Mouse (Mus musculus) heart, postnatal 0 days (tissue): ENCODE results near the gene Mrps34. TPM values are rescaled to one million over a fixed set of nuclear protein-coding genes. Genes with fewer than 3 reads are reported as not detected.
A peak's percentile ranks its signal among the peaks of the same experiment; 100 is the strongest.

Experiments used
- ATAC-seq: fragments of 200-750 bp; cut with Nextera tagmentation; 2 replicates; pipeline ENCODE4 v1.8.0; 2017; ENCODE audit warnings: low read depth, moderate number of reproducible peaks, moderate library complexity; ENCODE audit not compliant: insufficient read depth
- DNase-seq: peaks from one replicate; pipeline ENCODE4 v3.0.0-alpha.2; 2016; ENCODE audit warnings: low spot score
- H3K27ac ChIP-seq: fragments of 300-500 bp; sonication (generic); 2 replicates; pipeline ENCODE4 v1.5.1; 2014; ENCODE audit warnings: low read depth, mild to moderate bottlenecking
- H3K27me3 ChIP-seq: fragments of 300-500 bp; sonication (generic); 2 replicates; pipeline ENCODE4 v1.6.1; 2014; ENCODE audit warnings: low read length, mixed read lengths; ENCODE audit not compliant: control insufficient read depth, insufficient read depth
- H3K36me3 ChIP-seq: fragments of 300-500 bp; sonication (generic); replicated peaks from 2 replicates; pipeline ENCODE4 v1.6.1; 2014; ENCODE audit warnings: low read length, mixed read lengths; ENCODE audit not compliant: control insufficient read depth, insufficient read depth
- H3K4me1 ChIP-seq: fragments of 300-500 bp; sonication (generic); 2 replicates; pipeline ENCODE4 v1.6.1; 2014; ENCODE audit warnings: antibody characterized with exemption; ENCODE audit not compliant: control insufficient read depth, insufficient read depth
- H3K4me2 ChIP-seq: fragments of 300-500 bp; sonication (generic); 2 replicates; pipeline ENCODE4 v1.6.1; 2014; ENCODE audit warnings: low read depth, mild to moderate bottlenecking, low read length, moderate library complexity
- H3K4me3 ChIP-seq: fragments of 300-500 bp; sonication (generic); 2 replicates; pipeline ENCODE4 v1.5.1; 2014; ENCODE audit warnings: low read depth, low read length
- H3K9ac ChIP-seq: fragments of 300-500 bp; sonication (generic); replicated peaks from 2 replicates; pipeline ENCODE4 v1.6.1; 2014; ENCODE audit warnings: low read depth, low read length, mixed read lengths
- H3K9me3 ChIP-seq: fragments of 300-500 bp; sonication (generic); replicated peaks from 2 replicates; pipeline ENCODE4 v1.6.1; 2016; ENCODE audit warnings: low read length; ENCODE audit not compliant: control insufficient read depth
- CTCF ChIP-seq: IDR thresholded peaks from 2 replicates; pipeline ENCODE4 v1.5.1; 2016; ENCODE audit warnings: antibody characterized with exemption, control low read depth, low read depth
- EP300 ChIP-seq: IDR thresholded peaks from 2 replicates; pipeline ENCODE4 v1.6.1; 2016; ENCODE audit warnings: antibody characterized with exemption, low read depth
- WGBS: fragments of 180-500 bp; shearing (Covaris S2); extraction: QIAGEN DNeasy Blood & Tissue Kit; methylation state at CpG from one replicate; pipeline ENCODE4 v1.1.7; 2014; 5-methylcytosine and 5-hydroxymethylcytosine counted together
- polyA plus RNA-seq: library from polyadenylated mRNA; unstranded; fragments of >200 nt; fragmentation: Nextera tagmentation; extraction: Ambion mirVana; gene quantifications from 2 replicates; pipeline ENCODE4 v1.2.1, GENCODE M21; 2015
- total RNA-seq: library from RNA; depleted of rRNA; stranded (reverse); fragments of >200 nt; gene quantifications from 2 replicates; pipeline ENCODE4 v1.2.3, GENCODE M21; 2014; ENCODE audit warnings: low replicate concordance

Mrps34 gene
- total and polyA plus RNA-seq, 2 experiments from 2014 or later = 64.0 to 147 TPM

DNA sequence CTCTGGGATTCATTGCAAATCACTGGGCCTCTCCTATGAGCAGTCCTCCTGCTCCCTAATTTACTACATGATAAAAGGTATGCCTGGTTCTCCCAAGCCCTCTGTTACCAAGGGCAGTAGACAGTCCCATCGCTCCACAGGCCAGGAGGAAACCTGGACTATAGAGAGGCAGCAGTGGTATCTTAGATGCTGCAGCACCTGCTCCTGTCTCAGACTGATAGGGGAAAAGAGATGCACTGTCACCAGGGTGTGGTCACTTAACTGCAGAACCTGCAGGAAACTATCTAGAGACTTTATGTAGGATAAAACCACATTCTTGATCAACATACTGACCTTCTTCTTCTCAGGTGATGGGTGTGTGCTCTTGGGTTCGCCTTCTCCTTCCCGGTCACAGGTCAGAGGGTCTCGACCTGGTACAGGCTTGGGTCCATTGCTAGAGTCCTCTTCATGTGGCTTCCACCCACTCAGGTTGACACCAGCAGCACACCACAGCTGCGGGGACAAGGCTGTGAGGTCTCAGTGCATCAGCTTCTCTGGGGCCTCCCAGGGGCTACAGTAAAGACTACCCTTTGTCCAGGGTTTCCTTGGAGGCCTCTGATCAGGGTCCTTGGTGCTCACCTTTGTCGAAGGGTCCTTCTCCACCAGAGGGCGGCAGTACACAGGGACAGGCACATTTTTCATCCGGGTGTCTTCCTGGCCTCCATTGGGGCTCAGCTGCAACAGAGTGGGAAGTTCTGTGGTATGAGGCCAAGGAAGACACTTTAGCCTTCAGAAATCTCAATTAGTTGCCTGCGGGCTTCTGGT, 8.0 kb downstream of the Mrps34 start:
- 71% methylated on average over 9 of the region's 9 CpGs for WGBS
- no peaks in the 10 kb centered on the region for H3K4me1 ChIP-seq
- no peak for ATAC-seq
- peaks cover 100% of the 10 kb centered on the region for H3K36me3 ChIP-seq
- no peak overlapping the region for H3K9ac ChIP-seq
- no peak overlapping the region for H3K4me2 ChIP-seq
- no peak overlapping the region for H3K27ac ChIP-seq
- no peak for DNase-seq
- H3K9me3 ChIP-seq = no peaks in the 10 kb centered on the region
- peak; percentile 38; the same call in 1 of the 2 replicates for TF ChIP-seq CTCF
- no peak for TF ChIP-seq EP300
- H3K27me3 ChIP-seq = no peaks in the 10 kb centered on the region
- H3K4me3 ChIP-seq = no peak overlapping the region

DNA sequence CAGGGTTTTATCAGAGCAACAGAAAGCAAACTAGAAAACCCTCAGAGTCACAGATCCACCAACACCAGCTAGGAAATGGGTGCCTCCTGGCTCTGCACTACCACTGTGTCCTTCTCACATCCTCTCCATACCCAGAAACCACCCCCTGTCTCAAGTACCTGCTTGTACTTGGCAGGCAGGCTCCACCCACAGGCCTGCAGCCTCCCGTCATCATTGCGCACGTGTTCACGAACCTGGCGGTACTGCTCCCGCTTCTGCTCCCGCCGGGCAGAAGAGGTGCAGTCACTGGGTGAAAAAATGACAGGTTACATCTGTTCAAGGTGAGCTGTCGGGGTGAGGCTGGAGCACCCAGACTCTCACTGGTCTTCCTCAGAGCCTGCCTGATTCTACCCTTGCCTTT, 8.9 kb downstream of the Mrps34 start:
- Histone ChIP-seq H3K9me3 (no peaks in the 10 kb centered on the region), H3K27me3 (no peaks in the 10 kb centered on the region), H3K4me2 (no peak overlapping the region), H3K4me1 (no peaks in the 10 kb centered on the region), H3K9ac (no peak overlapping the region), H3K36me3 (peaks cover 100% of the 10 kb centered on the region), H3K27ac (no peak overlapping the region), H3K4me3 (no peak overlapping the region)
- DNase-seq (no peak), ATAC-seq (no peak)
- TF ChIP-seq EP300 = no peak
- no peak for TF ChIP-seq CTCF
- 84% methylated on average over 9 of the region's 9 CpGs for WGBS

DNA sequence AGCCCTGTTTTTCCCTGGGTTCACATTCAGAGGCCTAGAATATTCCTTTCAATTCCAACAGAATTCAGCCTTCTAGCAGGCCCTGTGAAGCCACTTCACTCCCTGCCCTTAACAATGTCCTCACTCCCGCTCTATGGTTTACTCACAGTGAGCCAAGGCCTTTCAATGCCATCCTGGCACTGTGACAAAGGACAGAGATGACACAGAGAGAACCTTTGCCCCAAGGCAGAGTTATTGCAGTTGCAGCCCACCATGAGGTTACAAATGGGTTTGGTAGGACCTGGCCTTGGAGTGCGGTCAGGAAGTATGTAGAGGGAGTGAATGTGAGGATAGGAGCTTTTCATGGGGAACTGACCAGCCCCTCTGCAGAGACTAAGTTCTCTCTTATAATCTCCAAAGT, 12.7 kb downstream of the Mrps34 start:
- H3K4me3 ChIP-seq = no peak overlapping the region
- H3K27me3 ChIP-seq = no peaks in the 10 kb centered on the region
- DNase-seq (no peak), ATAC-seq (no peak)
- no peaks in the 10 kb centered on the region for H3K4me1 ChIP-seq
- H3K27ac ChIP-seq = no peak overlapping the region
- H3K4me2 ChIP-seq = no peak overlapping the region
- no peaks in the 10 kb centered on the region for H3K9me3 ChIP-seq
- TF ChIP-seq CTCF (no peak), EP300 (no peak)
- WGBS = 77% methylated on average over 2 of the region's 2 CpGs
- H3K36me3 ChIP-seq = peaks cover 100% of the 10 kb centered on the region
- no peak overlapping the region for H3K9ac ChIP-seq

DNA sequence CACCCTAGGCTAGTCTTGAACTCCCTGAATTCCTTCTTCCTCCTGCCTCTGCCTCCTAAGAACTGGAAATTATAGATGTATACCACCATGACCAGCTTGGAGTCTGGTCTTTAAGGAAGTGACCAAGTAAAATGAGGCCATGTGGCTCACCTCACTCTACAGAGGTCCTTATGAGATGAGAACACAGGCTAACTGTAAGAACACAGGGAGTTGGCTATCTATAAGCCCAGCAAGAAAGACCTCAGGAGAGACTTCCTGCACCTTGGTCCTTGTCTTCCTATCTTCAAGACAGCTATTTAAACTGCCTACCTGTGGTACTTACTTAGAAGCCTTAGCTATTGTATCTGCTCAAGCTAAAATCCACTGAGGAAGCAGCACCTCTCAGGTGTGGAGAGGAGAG, 19.1 kb downstream of the Mrps34 start:
- no peaks in the 10 kb centered on the region for H3K27me3 ChIP-seq
- no peak overlapping the region for H3K4me3 ChIP-seq
- H3K9ac ChIP-seq = no peak overlapping the region
- H3K4me2 ChIP-seq = no peak overlapping the region
- H3K27ac ChIP-seq = no peak overlapping the region
- DNase-seq = no peak
- H3K4me1 ChIP-seq = no peaks in the 10 kb centered on the region
- ATAC-seq = no peak
- no peaks in the 10 kb centered on the region for H3K9me3 ChIP-seq
- no peak for TF ChIP-seq CTCF
- H3K36me3 ChIP-seq = peaks cover 97% of the 10 kb centered on the region

DNA sequence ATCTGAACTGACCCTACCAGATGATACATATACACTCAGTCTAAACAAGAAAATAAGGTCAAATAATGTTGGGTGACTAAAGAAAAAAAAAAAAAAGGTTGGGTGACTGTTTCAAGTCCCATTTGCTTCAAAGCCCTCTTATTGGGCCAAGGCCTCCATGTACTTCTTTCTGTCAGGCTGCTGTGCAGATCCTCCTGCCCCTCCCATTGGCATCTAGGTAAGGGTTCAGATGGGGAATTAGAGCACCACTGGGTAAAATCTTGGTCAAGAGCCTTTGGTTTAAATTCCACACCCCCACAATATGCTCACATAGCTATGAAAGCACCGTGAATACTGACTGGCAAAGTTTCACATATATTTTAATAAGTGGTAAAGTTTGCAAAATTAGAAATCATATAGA, 28.3 kb downstream of the Mrps34 start:
- ATAC-seq (no peak), DNase-seq (no peak)
- no peak overlapping the region for H3K27ac ChIP-seq
- H3K4me1 ChIP-seq = no peaks in the 10 kb centered on the region
- TF ChIP-seq CTCF (no peak), EP300 (no peak)
- WGBS = 85% methylated on average over 1 of the region's 1 CpGs
- H3K4me3 ChIP-seq = no peak overlapping the region
- H3K36me3 ChIP-seq = peaks cover 94% of the 10 kb centered on the region
- no peaks in the 10 kb centered on the region for H3K27me3 ChIP-seq
- H3K4me2 ChIP-seq = no peak overlapping the region
- H3K9ac ChIP-seq = no peak overlapping the region
- no peaks in the 10 kb centered on the region for H3K9me3 ChIP-seq

DNA sequence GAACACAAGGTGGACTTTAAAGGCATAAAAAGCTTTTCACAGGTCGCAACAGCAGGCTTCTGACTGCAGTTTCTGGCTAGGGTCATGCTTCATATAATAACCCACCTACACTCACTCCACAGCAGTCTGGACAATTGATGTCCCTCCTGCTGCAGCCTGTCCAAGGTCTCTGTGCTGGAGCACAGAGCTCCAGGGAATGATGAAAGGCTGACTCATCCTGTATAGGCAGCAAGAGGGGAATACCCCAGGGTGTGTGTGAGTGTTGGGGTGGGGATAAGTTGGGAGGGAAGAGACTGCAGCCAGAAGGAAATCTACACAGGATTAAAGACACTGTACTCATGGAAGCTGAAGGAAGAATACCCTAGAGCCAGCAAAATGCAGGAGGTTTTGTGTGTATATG, 34.6 kb downstream of the Mrps34 start:
- DNase-seq (no peak), ATAC-seq (no peak)
- Histone ChIP-seq H3K4me1 (no peaks in the 10 kb centered on the region), H3K27me3 (no peaks in the 10 kb centered on the region), H3K27ac (peak overlapping the region; percentile 27; the same call in 1 of the 2 replicates), H3K9me3 (no peaks in the 10 kb centered on the region), H3K36me3 (peaks cover 37% of the 10 kb centered on the region), H3K4me3 (no peak overlapping the region), H3K4me2 (no peak overlapping the region), H3K9ac (no peak overlapping the region)
- WGBS = 53% methylated on average over 1 of the region's 1 CpGs
- TF ChIP-seq CTCF (no peak), EP300 (no peak)
